Mouse (Mus musculus) adrenal gland, postnatal 36 days (tissue): ENCODE measurements around the gene Crocc2. TPM values are rescaled to one million over a fixed set of nuclear protein-coding genes. Genes with fewer than 3 reads are reported as not detected.

Source experiments
- DNase-seq, 2 experiments: peaks; one replicate each; pipeline ENCODE4 v3.0.0; 2021; ENCODE audit warnings: mixed read lengths in 1 of 2
- long read RNA-seq, 2 experiments: library from polyadenylated mRNA; stranded (forward); transcript quantifications; one replicate each; pipeline ENCODE4 v2.0.0; 2021; ENCODE audit warnings: borderline sequencing depth in 2 of 2
- total RNA-seq, 2 experiments: library from RNA; stranded (reverse); gene quantifications; 2 replicates each; pipeline ENCODE4 v1.2.3; 2021

Crocc2 gene
- total RNA-seq: under 1 TPM in 1 of 2 experiments, not detected in 1; 0.03 TPM
- long read RNA-seq, experiment 1: 0 reads
- long read RNA-seq, experiment 2: 0 reads

DNA sequence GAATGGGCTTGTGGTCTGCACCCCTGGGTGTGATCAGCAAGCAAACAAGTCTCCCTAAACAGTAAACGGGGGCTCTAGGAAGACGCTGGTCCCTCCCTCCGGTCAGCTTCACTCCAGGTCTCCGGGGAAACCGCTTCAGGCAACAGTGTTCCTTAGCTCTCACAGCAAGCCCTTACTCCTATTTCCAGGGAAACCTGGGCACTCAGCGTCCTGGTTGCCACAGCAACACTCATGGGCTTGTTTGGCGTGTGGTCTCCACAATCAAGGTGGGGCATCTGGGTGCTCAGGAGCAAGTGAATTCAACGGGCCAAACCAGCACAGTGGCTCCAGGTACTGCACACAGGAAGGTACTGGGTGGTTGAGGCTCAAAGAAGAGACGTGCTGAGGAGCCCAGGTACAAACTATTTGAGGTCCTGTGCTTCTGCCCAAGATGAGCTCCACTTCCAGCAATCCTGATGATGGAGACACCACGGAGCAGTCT is at the start of gene Crocc2:
Gene Crocc2, plus strand, starts transcription at position 431 of the 481 bp plus-strand sequence.
- no peak for DNase-seq

DNA sequence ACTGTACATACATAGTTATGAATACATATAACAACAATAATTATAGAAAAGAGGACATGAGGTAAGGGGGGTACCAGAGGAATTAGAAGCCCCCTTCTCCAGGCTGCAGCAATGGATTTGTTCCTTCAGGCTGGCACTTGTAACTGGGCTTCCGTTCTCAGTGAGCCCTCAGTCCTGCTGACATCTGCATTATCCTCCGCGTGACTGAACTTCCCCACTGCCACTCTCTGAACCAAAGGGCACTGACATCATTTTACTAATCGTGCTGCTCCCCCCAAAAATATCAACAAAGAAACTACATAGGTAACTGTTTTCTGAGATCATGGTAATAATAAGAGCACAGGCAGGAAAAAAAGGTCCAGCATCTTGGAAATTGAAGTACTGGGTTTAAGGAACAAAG is 49.7 kb upstream of the Crocc2 start:
- no peak for DNase-seq

GRCm38 (mm10) chr1:93123179-93123854 is 45.2 kb upstream of the Crocc2 start:
- no peak for DNase-seq

DNA sequence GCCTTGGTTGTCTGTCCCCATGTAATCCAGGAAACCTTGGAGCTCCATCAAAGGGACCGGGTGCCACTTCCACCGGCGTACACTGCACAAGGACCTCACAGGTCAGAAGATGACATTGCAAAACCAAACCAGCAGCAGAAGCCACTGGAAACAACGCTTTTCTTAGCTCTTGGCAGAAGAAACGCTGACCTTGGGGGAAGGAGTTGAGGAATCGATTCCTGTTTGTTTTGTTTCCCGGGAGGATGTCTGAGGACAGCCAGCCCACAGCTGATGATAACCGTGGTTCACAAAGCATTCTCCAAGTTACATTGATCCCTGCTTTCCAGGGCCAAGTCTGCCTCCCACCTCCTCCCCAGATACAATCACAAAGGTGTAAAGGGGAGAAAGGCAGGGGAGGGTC is 44.5 kb upstream of the Crocc2 start:
- DNase-seq: peak in 1 of 2 experiments; percentile 19

DNA sequence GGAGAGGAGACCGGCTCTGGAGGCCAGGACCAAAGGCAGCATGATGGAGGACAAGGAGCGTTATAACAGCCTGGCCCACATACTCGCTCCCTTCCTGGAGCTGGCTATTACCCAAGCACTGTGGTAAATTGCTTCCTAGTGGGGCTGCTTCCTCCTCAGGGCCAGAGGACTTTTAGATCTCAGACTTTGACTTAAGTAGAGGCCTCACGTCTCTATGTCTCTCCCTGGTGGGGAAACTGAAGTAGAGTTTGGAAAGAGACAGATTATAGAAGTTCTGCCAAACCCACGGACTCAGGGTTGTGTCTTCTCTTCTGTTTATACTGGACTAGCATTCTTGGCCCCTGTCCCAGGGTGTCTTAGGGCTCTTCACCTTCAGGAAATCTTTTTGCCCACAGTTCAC is 43.3 kb upstream of the Crocc2 start:
- DNase-seq: peak in 1 of 2 experiments; percentile 13

DNA sequence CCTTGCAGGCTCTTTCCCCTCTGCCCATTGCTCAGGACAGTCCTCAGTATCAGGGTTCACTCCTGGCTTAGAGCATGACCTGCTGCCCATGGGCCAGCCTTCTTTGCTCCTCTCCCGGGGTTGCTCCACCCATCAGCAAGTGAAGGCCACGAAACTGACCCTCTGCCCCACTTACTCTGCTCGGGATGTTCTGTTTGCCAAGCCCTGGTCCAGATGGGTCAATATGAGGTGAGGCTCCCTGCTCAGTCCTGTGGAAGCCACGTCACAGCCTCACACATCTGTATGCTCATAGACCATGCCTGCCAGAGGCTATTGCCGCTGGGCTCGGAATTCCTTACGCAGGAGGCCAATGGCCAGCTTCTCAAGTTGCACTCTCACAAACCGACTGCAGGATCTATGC is 40.3 kb upstream of the Crocc2 start:
- DNase-seq: no peak

DNA sequence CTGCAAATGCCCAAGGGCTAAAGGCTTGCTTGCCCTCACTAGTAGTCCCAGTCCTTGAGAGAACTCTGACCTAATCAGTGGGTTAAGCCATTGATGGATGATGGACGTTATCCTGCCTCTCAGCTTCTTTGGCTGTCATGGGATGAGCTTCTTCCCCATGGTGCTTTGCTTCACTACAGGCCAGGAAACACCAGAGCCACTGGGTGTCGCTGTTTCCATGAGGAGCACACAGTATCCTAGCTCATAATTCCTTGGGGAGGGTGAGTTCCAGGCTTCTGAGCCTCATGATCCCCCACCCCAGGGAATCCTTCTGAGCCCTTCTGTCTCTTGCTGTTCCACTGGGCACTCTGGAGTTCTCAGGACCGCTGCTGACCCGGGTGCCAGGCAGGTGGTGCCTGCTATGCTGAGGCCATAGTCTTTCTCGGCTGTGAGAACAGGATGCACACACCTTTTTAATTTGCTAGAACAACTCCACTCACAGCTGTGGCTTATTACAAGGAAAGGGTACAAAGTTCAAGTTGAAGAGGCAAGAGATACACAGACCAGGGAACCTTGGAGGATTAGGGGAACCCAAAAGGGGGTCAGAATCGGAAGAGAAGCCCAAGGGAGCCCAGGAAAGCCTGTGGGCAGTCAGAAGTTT is 39.7 kb upstream of the Crocc2 start:
- DNase-seq: peak; percentile 63 to 73

DNA sequence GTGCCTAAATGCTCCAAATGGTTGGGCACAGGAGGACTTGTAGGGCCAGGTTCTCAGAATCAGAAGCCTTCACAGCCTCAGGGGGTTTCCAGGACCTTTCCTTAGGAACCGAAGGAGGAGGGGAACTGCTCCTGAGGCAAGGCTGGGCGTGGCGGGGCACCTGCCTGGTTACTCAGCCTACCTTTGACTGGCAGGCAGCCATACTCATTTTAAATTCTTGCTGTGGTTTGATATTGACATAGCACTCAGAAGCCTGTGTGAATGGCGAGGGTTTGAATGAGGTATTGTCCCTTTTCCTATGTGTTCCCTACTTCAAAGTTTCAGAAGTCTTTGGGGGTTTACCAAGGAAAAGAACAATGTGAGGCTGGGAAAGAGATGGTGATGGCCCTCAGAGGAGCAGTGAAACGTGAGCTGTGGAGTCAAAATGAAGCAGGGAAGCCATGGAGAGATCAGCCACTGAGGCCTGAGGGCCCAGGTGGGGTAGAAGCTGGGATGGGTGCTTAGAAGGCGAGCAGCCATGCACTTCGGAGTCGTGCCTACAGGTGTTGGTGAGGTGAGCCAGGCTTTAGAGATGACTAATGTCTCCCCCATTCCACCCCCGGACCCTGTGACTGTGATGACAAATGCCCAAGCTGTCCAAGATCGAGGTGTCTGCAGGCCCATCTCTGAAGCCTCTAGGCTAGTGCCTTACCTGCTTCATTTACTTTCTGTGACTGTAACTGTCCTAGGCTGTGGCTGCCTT is 38.1 kb upstream of the Crocc2 start:
- no peak for DNase-seq

GRCm38 (mm10) chr1:93132676-93133075 is 35.8 kb upstream of the Crocc2 start:
- DNase-seq: peak in 1 of 2 experiments; percentile 10

GRCm38 (mm10) chr1:93135036-93135526 is 33.4 kb upstream of the Crocc2 start, which contains the start of gene Agxt:
Gene Agxt, plus strand, starts transcription at chr1:93135240.
- DNase-seq: no peak

DNA sequence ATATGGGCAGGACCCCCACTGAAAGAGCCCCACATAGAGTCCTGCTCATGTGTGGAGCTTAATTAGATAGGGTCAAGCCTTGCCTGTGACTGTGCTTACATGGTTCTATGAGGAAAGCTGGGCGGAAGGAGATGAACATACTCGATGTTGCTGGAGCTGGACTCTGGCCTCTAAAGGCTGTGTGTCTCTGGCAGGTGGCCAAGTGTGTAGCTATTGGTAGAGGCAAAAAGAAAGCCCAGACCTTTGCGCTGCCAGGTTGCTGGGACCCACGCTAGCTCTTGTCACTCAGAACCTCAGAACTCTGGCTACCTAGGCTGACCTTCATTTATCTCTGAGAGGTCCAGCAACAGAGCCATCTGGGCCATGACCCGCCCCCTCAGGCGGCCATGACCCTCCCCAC is 30.0 kb upstream of the Crocc2 start:
- peak in 1 of 2 experiments; percentile 44 for DNase-seq

- DNase-seq: no peak
Observed at GRCm38 (mm10) chr1:93139713-93140112, 28.8 kb upstream of the Crocc2 start.

GRCm38 (mm10) chr1:93142871-93143270 is 25.7 kb upstream of the Crocc2 start:
- peak in 1 of 2 experiments; percentile 42 for DNase-seq

GRCm38 (mm10) chr1:93144176-93144575 is 24.3 kb upstream of the Crocc2 start:
- DNase-seq: no peak

- DNase-seq: no peak
Observed at GRCm38 (mm10) chr1:93150907-93151661, 17.4 kb upstream of the Crocc2 start.

DNA sequence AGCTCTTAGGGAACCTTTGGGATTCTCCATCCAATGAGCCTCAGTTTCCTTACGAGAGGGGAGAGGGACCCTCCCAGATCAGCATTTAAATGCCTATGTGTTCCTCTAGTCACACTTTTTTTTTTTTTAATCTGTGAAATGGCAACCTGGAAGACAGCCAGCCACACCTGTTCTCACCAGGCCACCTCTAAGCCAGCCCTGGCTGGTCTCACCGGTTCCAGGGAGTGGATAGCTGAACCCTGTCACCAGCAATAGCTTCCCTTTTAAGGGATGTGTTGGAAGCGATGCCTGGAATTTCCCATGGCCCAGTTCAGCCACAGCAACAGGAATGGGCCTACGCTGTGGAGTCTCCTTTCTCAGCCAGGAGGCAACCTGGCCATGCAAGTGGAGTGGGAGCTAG is 11.0 kb upstream of the Crocc2 start:
- DNase-seq: no peak

DNA sequence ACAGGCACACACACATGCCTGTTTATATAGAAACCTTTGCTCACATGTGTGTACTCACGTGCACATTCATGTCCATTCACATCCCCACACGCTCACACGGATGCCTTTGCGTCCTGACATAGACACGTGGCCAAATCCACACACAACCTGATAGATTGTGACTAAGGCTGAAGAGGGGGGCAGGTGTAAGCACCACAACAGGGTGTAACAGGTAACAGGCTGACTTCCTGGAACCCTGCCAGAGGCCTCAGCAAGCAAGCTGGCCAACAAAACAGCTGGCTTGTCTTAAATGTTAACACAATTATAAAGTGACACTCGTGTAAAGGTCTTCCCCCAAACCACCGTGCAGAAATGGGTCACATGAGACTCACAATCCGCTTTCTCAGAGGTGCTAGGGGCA is 9.6 kb upstream of the Crocc2 start:
- no peak for DNase-seq

- no peak for DNase-seq
Observed at GRCm38 (mm10) chr1:93159566-93160500, 8.7 kb upstream of the Crocc2 start.

GRCm38 (mm10) chr1:93160501-93161133 is 7.9 kb upstream of the Crocc2 start, which contains the start of gene 2310007B03Rik:
Gene 2310007B03Rik, minus strand, starts transcription at chr1:93160948.
- no peak for DNase-seq

DNA sequence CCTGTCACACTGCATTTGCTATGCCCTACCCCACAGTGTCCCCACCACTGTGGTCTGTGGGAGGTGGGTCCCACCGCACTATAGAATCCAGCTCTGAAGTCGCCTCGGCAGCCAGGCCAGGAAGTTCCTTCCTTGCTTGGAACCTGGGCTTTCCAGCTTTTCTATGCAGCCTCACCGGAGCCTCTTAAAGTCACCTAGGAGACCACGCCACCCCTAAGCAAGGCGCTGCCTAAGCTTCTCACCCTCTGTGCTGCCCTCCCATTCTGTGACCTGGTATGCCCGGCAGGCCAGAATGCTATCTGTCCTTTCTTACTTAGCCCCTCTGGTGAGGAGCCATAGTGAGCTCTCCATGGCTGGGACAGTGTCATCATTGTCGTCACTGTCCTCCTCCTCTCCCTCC is 7.2 kb upstream of the Crocc2 start:
- DNase-seq: no peak
